In the genomic region with DNA sequence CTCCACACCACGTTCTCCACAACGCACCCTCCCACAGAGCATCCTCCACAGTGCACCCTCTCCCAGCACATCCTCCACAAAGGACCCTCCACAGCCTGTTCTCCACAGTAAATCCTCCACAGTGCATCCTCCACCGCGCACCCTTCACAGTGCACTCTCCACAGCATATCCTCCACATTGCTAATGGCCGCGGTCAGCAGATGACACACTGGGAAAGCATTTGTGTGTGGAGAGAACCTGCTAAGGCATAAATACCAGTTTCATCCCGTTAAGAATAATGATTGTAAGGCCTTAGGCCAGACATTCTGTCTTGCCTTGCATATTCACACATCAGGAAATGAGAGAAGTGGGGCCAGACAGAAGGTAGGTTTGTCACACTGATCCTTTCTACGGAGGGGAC, we compare ENCODE assay signal across 28 mouse cellular contexts.
"Had no signal": no experiment of that assay in that cellular context is flagged by ENCODE, and none has a peak within 500 bp of the region (broad histone marks: within the 10 kb centered on the region; RNA-seq: fewer than 3 reads in every experiment).

No protein-coding gene starts in this region.

- H3K36me3 ChIP-seq: heart, embryonic 13.5 days; heart, embryonic 15.5 days; hindbrain, embryonic 13.5 days; hindbrain, embryonic 15.5 days; intestine, embryonic 15.5 days; kidney, embryonic 15.5 days; limb, embryonic 10.5 days; limb, embryonic 12.5 days; liver, embryonic 13.5 days; liver, embryonic 15.5 days had no signal

- H3K9me3 ChIP-seq: heart, embryonic 13.5 days; heart, embryonic 15.5 days; hindbrain, embryonic 13.5 days; hindbrain, embryonic 15.5 days; intestine, embryonic 15.5 days; kidney, embryonic 15.5 days; limb, embryonic 10.5 days; limb, embryonic 12.5 days; liver, embryonic 13.5 days; liver, embryonic 15.5 days had no signal

- DNase-seq: gastrocnemius, postnatal 14 days; gastrocnemius, postnatal 36 days; heart, adult 11 months; heart, adult 2 months; heart, postnatal 14 days; heart, postnatal 36 days; kidney, adult 2 months; kidney, adult 9 months; kidney, postnatal 14 days; kidney, postnatal 36 days; layer of hippocampus, adult 9-11 months; layer of hippocampus, postnatal 36 days; liver; liver, embryonic 13.5 days had no signal

- H3K4me3 ChIP-seq: heart, adult 2 months; heart, embryonic 13.5 days; heart, embryonic 15.5 days; hindbrain, embryonic 13.5 days; hindbrain, embryonic 15.5 days; intestine, embryonic 15.5 days; kidney, embryonic 15.5 days; limb, embryonic 10.5 days; limb, embryonic 12.5 days; liver, embryonic 13.5 days; liver, embryonic 15.5 days had no signal

- H3K4me1 ChIP-seq: intestine, embryonic 15.5 days; liver, embryonic 13.5 days; liver, embryonic 15.5 days had no signal

- H3K27me3 ChIP-seq: hindbrain, embryonic 13.5 days; hindbrain, embryonic 15.5 days; intestine, embryonic 15.5 days had no signal

- H3K27ac ChIP-seq: heart, adult 2 months; heart, embryonic 13.5 days; heart, embryonic 15.5 days; hindbrain, embryonic 13.5 days; hindbrain, embryonic 15.5 days; intestine, embryonic 15.5 days; kidney, embryonic 15.5 days; kidney, postnatal 0 days; limb, embryonic 10.5 days; limb, embryonic 12.5 days; liver, embryonic 13.5 days; liver, embryonic 15.5 days had no signal

- ATAC-seq: inflammation-experienced regulatory T-cells, adult 6 months; intestine, embryonic 15.5 days; intestine, postnatal 0 days had no signal

- H3K4me2 ChIP-seq: heart, embryonic 11.5 days; heart, embryonic 13.5 days; heart, embryonic 15.5 days; hindbrain, embryonic 13.5 days; hindbrain, embryonic 15.5 days; intestine, embryonic 15.5 days; kidney, embryonic 15.5 days; limb, embryonic 12.5 days; liver, embryonic 11.5 days; liver, embryonic 13.5 days; liver, embryonic 15.5 days had no signal

- H3K9ac ChIP-seq: heart, embryonic 13.5 days; heart, embryonic 15.5 days; hindbrain, embryonic 13.5 days; hindbrain, embryonic 15.5 days; intestine, embryonic 15.5 days; kidney, embryonic 15.5 days; limb, embryonic 12.5 days; liver, embryonic 13.5 days; liver, embryonic 15.5 days had no signal
